Mouse (Mus musculus) embryonic stem cell, embryonic (primary cell): ENCODE data around the gene Gm28374.

Experiments used
- CTCF ChIA-PET, 4 experiments: fragments of 300-600 bp in 2 of 4; fragments of 350-600 bp in 2 of 4; sonication (Branson Sonifier 250); formaldehyde crosslinking; loops; one replicate each; lab custom pipeline; 2022; ENCODE audit warnings: inconsistent platforms in 2 of 4; lab: Charles Lee
- POLR2A ChIA-PET, 4 experiments: fragments of 300-600 bp in 2 of 4; fragments of 350-600 bp in 2 of 4; sonication (Branson Sonifier 250); formaldehyde crosslinking; loops; one replicate each; lab custom pipeline; 2022; ENCODE audit warnings: antibody characterized with exemption in 4 of 4, inconsistent platforms in 1 of 4; lab: Charles Lee

Gene Gm28374

GRCm38 (mm10) chr19:6070571-6071250 lies 11.3 kb downstream of the Gm28374 start:
- ChIA-PET POLR2A (interaction anchor here (0.6 to 47.9 kb wide), 58 partner anchors 6 to 427 kb away, joined by 3 to 1520 read pairs (median 4); partner anchors contain the start of genes Cdca5 (in 4 of the 4), Zfpl1 (in 4 of the 4), Capn1 (in 3 of the 4) and Fau (in 3 of the 4)), CTCF (interaction anchor here (0.5 to 2.6 kb wide), 17 partner anchors 9 to 326 kb away, joined by 3 to 11 read pairs (median 3); partner anchors contain the start of genes Cdca5 (in 2 of the 4), Zfpl1 (in 2 of the 4), Znhit2 (in 2 of the 4) and Capn1 (in 1 of the 4))

DNA sequence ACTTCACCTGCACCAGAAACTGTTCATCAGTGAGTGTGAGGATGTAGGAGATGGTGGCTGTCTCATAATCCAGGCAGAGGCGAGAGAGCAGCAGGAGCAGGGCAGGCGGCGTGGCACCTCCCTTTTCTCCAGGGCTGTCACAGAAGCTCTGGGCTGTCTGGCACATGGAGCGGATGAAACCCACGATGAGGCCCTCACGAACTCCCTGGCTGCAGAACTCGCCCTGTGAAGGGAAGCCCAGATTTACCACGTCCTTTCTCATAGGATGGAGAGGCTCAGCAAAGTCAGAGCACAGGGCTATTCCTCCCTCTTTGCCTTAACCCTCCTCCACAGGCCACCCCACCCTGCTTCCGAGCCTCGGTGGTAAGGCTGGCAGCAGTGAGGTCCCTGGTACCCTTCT lies 12.2 kb downstream of the Gm28374 start:
- POLR2A ChIA-PET, result interaction anchor here in 3 of 4 experiments (0.9 to 47.9 kb wide), 24 partner anchors 6 to 343 kb away, joined by 3 to 1520 read pairs (median 4); partner anchors contain the start of genes Cdca5 (in 3 of the 3), Zfpl1 (in 3 of the 3), Znhit2 (in 3 of the 3) and Fau (in 2 of the 3)
- CTCF ChIA-PET, result interaction anchor here in 3 of 4 experiments (1.0 to 2.6 kb wide), 6 partner anchors 8 to 327 kb away, joined by 3 to 11 read pairs (median 6); partner anchors contain the start of genes Znhit2 (in 2 of the 3), Cdca5 (in 1 of the 3), Tmem262 (in 1 of the 3) and Zfpl1 (in 1 of the 3)

DNA sequence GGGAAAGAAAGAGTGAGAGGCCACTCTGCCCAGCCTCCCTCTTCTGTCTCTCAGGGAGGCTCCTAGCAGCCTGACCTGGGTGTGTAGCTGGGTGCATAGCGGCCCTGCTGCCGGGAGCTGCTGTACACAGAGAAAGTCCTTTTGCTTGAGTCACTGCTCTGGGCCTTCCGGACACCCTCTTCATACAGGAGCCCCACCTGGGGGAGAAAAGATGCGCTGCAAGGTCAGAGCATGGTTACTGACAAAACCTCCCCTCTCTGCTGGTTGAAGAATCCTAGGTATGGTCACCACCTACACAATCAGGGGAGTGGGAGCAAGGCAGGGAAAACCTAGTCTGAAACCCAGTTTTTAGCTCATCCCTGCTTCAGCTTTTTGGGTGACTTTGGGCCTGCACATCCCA lies 13.1 kb downstream of the Gm28374 start:
- POLR2A ChIA-PET, result interaction anchor here (0.5 to 47.9 kb wide), 16 partner anchors 5 to 258 kb away, joined by 3 to 1520 read pairs (median 14); partner anchors contain the start of genes Cdca5 (in 3 of the 4), Vps51 (in 3 of the 4), Zfpl1 (in 3 of the 4) and Fau (in 2 of the 4)
- CTCF ChIA-PET, result interaction anchor here in 1 of 4 experiments (1.4 to 6.4 kb wide), 4 partner anchors 10 to 53 kb away, joined by 3 to 46 read pairs (median 24); partner anchors contain the start of genes Capn1, Cdca5, Tmem262 and Vps51

- POLR2A ChIA-PET, result interaction anchor here (0.5 to 47.9 kb wide), 110 partner anchors 4 to 773 kb away, joined by 3 to 1520 read pairs (median 5); partner anchors contain the start of genes Vps51 (in 4 of the 4), Zfpl1 (in 4 of the 4), Capn1 (in 3 of the 4) and Cdca5 (in 3 of the 4)
- CTCF ChIA-PET, result interaction anchor here (0.5 to 6.4 kb wide), 46 partner anchors 9 to 421 kb away, joined by 3 to 46 read pairs (median 4); partner anchors contain the start of genes Cdca5 (in 3 of the 4), Zfpl1 (in 3 of the 4), Snx15 (in 2 of the 4) and Syvn1 (in 2 of the 4)
These were observed 14.2 kb downstream of the Gm28374 start, which contains the start of gene Tm7sf2 for GRCm38 (mm10) chr19:6067724-6068415. Gene Tm7sf2, minus strand, starts transcription at chr19:6068373.

- ChIA-PET CTCF (interaction anchor here (0.5 to 6.4 kb wide), 68 partner anchors 8 to 409 kb away, joined by 3 to 46 read pairs (median 4); partner anchors contain the start of genes Cdca5 (in 3 of the 4), Zfpl1 (in 3 of the 4), Snx15 (in 2 of the 4) and Syvn1 (in 2 of the 4)), POLR2A (interaction anchor here (0.5 to 47.9 kb wide), 122 partner anchors 4 to 772 kb away, joined by 3 to 1520 read pairs (median 4); partner anchors contain the start of genes Vps51 (in 4 of the 4), Zfpl1 (in 4 of the 4), Capn1 (in 3 of the 4) and Cdc42ep2 (in 3 of the 4))
These were observed 14.9 kb downstream of the Gm28374 start for GRCm38 (mm10) chr19:6067011-6067723.

- ChIA-PET CTCF (interaction anchor here (0.6 to 6.4 kb wide), 51 partner anchors 8 to 356 kb away, joined by 3 to 46 read pairs (median 4); partner anchors contain the start of genes Cdca5 (in 2 of the 4), Syvn1 (in 2 of the 4), Tmem262 (in 2 of the 4) and Zfpl1 (in 2 of the 4)), POLR2A (interaction anchor here (0.6 to 47.9 kb wide), 79 partner anchors 3 to 577 kb away, joined by 3 to 1520 read pairs (median 5); partner anchors contain the start of genes Vps51 (in 4 of the 4), Zfpl1 (in 4 of the 4), Cdc42ep2 (in 3 of the 4) and Cdca5 (in 3 of the 4))
These were observed 15.5 kb downstream of the Gm28374 start for GRCm38 (mm10) chr19:6066571-6066970.

DNA sequence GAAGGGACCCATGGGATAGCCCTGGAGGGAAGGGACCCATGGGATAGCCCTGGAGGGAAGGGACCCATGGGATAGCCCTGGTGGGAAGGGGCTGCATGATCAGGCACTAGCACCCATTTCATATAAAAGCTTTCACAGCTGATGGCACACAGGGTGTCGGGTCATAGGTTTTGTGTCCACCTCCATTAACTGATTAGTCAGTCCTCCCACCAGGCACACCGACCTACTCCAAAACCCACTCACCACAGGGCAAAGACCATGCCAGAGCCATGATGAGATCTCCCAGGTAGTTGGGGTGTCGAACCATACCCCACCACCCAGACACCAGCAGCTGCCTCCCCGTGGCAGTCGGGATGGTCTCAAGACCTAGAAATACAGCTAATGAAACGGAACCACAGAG lies 19.0 kb downstream of the Gm28374 start:
- ChIA-PET POLR2A (interaction anchor here in 3 of 4 experiments (0.5 to 47.9 kb wide), 15 partner anchors 0 to 300 kb away, joined by 3 to 1520 read pairs (median 6); partner anchors contain the start of genes Cdca5 (in 2 of the 3), Fau (in 2 of the 3), Gm28374 (in 2 of the 3) and Mrpl49 (in 2 of the 3)), CTCF (interaction anchor here in 1 of 4 experiments (6.4 kb wide), 1 partner anchor 23 kb away, joined by 46 read pairs; the partner anchor contains the start of genes Cdca5 and Zfpl1)

DNA sequence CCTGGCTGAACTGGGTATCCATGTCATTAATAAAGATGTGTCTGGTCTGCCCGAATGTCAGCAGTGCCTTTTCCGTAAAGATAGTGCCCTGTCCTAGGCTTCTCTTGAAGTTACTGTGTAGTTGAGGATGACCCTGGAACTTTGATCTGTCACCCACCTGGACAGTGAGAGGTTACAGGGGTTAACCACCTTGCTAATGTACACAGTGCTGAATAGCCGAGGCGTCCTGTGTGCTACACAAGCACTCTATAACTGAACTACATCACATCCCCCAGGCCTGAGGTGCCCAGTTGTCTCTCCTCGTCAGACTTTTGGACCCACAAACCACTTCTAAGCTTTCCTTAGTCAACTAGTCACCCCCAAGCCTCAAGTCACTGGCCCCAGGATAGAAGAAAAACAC lies 19.6 kb downstream of the Gm28374 start:
- ChIA-PET POLR2A (interaction anchor here (0.9 to 47.9 kb wide), 21 partner anchors 4 to 373 kb away, joined by 3 to 1520 read pairs (median 8); partner anchors contain the start of genes Syvn1 (in 3 of the 4), Cdca5 (in 2 of the 4), Gm28374 (in 2 of the 4) and Tm7sf2 (in 2 of the 4)), CTCF (interaction anchor here in 1 of 4 experiments (1.0 to 2.0 kb wide), 2 partner anchors 9 to 65 kb away, joined by 3 to 11 read pairs; no protein-coding TSS in a partner anchor)

- POLR2A ChIA-PET, result interaction anchor here (0.6 to 47.9 kb wide), 60 partner anchors 3 to 618 kb away, joined by 3 to 1520 read pairs (median 4); partner anchors contain the start of genes Cdca5 (in 4 of the 4), Zfpl1 (in 4 of the 4), Syvn1 (in 3 of the 4) and Vps51 (in 3 of the 4)
These were observed 20.3 kb downstream of the Gm28374 start for GRCm38 (mm10) chr19:6061641-6062302.

DNA sequence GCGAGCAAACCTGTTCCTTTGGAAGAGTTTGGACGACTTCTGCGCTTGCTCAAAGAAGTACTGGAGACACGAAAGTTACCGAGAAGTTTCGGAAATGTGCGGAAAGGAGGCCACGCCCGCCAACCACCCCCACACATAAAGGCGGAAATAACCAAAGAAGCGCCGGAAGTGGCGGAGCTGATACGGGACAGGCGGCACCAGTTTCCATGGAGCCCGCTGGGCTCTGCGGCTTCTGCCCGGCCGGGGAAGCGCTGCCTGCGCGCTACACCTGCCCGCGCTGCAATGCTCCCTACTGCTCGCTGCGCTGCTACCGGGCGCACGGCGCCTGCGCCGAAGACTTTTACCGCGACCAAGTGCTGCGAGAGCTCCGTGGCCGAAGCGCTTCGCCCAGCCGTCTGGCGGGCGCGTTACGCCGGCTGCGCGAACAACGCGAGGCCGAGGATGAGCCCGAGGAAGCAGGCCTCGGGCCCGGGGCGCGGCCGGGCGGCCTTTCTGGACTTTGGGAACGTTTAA lies 21.0 kb downstream of the Gm28374 start, which contains the start of gene Znhit2:
Gene Znhit2 (plus strand): TSS at position 172 of the 513 bp plus-strand sequence.
- ChIA-PET CTCF (interaction anchor here in 3 of 4 experiments (0.5 to 2.1 kb wide), 11 partner anchors 9 to 209 kb away, joined by 3 to 11 read pairs (median 4); partner anchors contain the start of genes Capn1 (in 1 of the 3), Cdc42ep2 (in 1 of the 3), Cdca5 (in 1 of the 3) and Gpha2 (in 1 of the 3)), POLR2A (interaction anchor here (0.6 to 47.9 kb wide), 64 partner anchors 2 to 1205 kb away, joined by 3 to 1520 read pairs (median 4); partner anchors contain the start of genes Cdca5 (in 4 of the 4), Zfpl1 (in 4 of the 4), Sac3d1 (in 3 of the 4) and Snx15 (in 3 of the 4))

More at GRCm38 (mm10) chr19:6061641-6062302, 20.3 kb downstream of the Gm28374 start:
- CTCF ChIA-PET, result interaction anchor here in 3 of 4 experiments (0.5 to 2.1 kb wide), 12 partner anchors 9 to 320 kb away, joined by 3 to 11 read pairs (median 3); partner anchors contain the start of genes Capn1 (in 1 of the 3), Cdc42ep2 (in 1 of the 3), Cdca5 (in 1 of the 3) and Gpha2 (in 1 of the 3)

DNA sequence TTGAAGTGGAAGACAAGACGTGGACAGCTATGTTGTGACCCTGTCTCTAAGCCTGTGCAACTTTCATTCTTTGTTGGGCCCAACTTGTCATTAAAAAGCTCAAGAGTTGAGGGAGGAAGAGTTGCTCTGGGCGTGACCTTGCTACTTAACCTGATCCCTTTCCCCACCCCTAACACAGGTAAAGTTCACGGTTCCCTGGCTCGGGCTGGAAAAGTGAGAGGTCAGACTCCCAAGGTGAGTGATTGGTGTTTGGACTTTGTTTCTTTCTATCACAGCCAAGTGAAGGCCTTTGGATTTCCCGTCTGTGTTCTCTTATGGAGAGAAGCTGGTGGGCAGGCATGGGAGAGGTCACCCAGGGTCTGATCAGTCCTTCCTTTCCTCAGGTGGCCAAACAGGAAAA lies 23.1 kb downstream of the Gm28374 start:
- POLR2A ChIA-PET, result interaction anchor here in 3 of 4 experiments (0.6 to 47.9 kb wide), 28 partner anchors 0 to 549 kb away, joined by 3 to 1520 read pairs (median 4); partner anchors contain the start of genes Cdca5 (in 3 of the 3), Syvn1 (in 3 of the 3), Zfpl1 (in 3 of the 3) and Gm28374 (in 2 of the 3)
- CTCF ChIA-PET, result interaction anchor here in 2 of 4 experiments (0.6 to 1.4 kb wide), 3 partner anchors 8 to 272 kb away, joined by 3 to 10 read pairs (median 3); partner anchors contain the start of gene Tm7sf2 (in 1 of the 2)

GRCm38 (mm10) chr19:6058513-6058912 lies 23.5 kb downstream of the Gm28374 start:
- ChIA-PET CTCF (interaction anchor here in 1 of 4 experiments (0.9 to 1.4 kb wide), 2 partner anchors 9 to 272 kb away, joined by 3 to 10 read pairs; partner anchors contain the start of gene Tm7sf2), POLR2A (interaction anchor here in 3 of 4 experiments (0.6 to 47.9 kb wide), 28 partner anchors 0 to 548 kb away, joined by 3 to 1520 read pairs (median 4); partner anchors contain the start of genes Cdca5 (in 3 of the 3), Zfpl1 (in 3 of the 3), Gm28374 (in 2 of the 3) and Syvn1 (in 2 of the 3))

DNA sequence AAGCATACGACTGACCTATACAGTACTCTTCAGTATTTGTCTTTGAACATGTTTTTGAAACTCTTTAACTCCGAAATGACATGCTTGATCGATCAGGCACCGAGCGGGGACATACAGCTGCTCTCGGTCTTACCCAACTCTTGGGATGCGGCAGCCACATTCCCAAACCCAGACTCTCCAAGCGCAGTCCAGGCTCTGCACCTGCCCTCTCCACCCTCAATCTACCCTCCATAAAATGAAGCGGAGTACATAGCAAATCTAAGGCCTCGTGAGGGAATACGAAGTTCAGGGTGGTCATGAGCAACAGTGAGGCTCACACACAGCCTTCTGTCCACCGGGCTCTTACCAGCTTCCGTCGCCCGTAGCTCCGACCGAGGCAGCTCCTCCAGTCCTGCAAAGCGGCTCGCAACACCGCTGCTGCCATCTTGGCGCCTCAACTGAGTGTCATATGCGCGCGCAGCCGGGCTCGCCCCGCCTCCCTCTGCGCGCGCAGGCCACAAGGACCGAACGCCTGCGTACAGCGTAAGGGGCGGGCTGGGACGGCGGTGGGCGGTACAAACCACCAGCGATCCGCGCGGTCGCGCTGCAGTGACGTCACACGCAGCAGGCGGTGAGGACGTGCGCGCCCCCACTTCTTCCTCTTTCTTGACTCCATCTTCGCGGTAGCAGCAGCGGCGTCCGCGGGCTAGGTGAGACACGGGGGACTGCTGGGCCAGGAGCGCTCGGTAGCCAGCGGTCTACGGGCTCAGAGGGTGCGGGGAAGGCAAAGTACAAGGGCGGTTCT lies 24.6 kb downstream of the Gm28374 start, which contains the start of the genes Mrpl49 and Fau:
Gene Mrpl49 (minus strand): TSS at position 473 of the 784 bp plus-strand sequence.
Gene Fau (plus strand): TSS at position 532 of the 784 bp plus-strand sequence.
- ChIA-PET CTCF (interaction anchor here in 2 of 4 experiments (0.6 to 0.9 kb wide), 3 partner anchors 14 to 271 kb away, joined by 3 to 4 read pairs (median 3); no protein-coding TSS in a partner anchor), POLR2A (interaction anchor here (0.5 to 47.9 kb wide), 45 partner anchors 1 to 568 kb away, joined by 3 to 1520 read pairs (median 4); partner anchors contain the start of genes Cdca5 (in 3 of the 4), Syvn1 (in 3 of the 4), Zfpl1 (in 3 of the 4) and Gm28374 (in 2 of the 4))
